Mouse (Mus musculus) midbrain, postnatal 0 days (tissue): ENCODE measurements around the gene Slc11a1. TPM values are rescaled to one million over a fixed set of nuclear protein-coding genes. Genes with fewer than 3 reads are reported as not detected.

ENCODE experiments used
- ATAC-seq: fragments of 200-750 bp; cut with Nextera tagmentation; 2 replicates; pipeline ENCODE4 v1.8.0; 2017; ENCODE audit warnings: moderate number of reproducible peaks, mild to moderate bottlenecking, moderate TSS enrichment, moderate library complexity; ENCODE audit not compliant: low FRiP score
- DNase-seq: peaks from one replicate; pipeline ENCODE4 v3.0.0-alpha.2; 2015; ENCODE audit warnings: low spot score
- H3K27ac ChIP-seq: fragments of 300-500 bp; sonication (generic); 2 replicates; pipeline ENCODE4 v1.5.1; 2014; ENCODE audit warnings: low read depth, mild to moderate bottlenecking, low read length, mixed read lengths
- H3K27me3 ChIP-seq: fragments of 300-500 bp; sonication (generic); 2 replicates; pipeline ENCODE4 v1.6.1; 2014; ENCODE audit warnings: low read length, control low read depth, mixed read lengths; ENCODE audit not compliant: insufficient read depth
- H3K36me3 ChIP-seq: fragments of 300-500 bp; sonication (generic); 2 replicates; pipeline ENCODE4 v1.6.1; 2014; ENCODE audit warnings: low read length, control low read depth, mixed read lengths; ENCODE audit not compliant: insufficient read depth
- H3K4me1 ChIP-seq: fragments of 300-500 bp; sonication (generic); 2 replicates; pipeline ENCODE4 v1.6.1; 2014; ENCODE audit warnings: mild to moderate bottlenecking, control low read depth, antibody characterized with exemption, low read length, mixed read lengths; ENCODE audit not compliant: insufficient read depth
- H3K4me2 ChIP-seq: fragments of 300-500 bp; sonication (generic); 2 replicates; pipeline ENCODE4 v1.6.1; 2014; ENCODE audit warnings: low read depth, mild to moderate bottlenecking, low read length, mixed read lengths; ENCODE audit not compliant: poor library complexity, severe bottlenecking
- H3K4me3 ChIP-seq: fragments of 300-500 bp; sonication (generic); 2 replicates; pipeline ENCODE4 v1.5.1; 2014; ENCODE audit warnings: low read depth, mild to moderate bottlenecking, low read length, moderate library complexity
- H3K9ac ChIP-seq: fragments of 300-500 bp; sonication (generic); replicated peaks from 2 replicates; pipeline ENCODE4 v1.6.1; 2014; ENCODE audit warnings: mild to moderate bottlenecking, low read length, moderate library complexity, mixed read lengths; ENCODE audit not compliant: poor library complexity, severe bottlenecking
- H3K9me3 ChIP-seq: fragments of 300-500 bp; sonication (generic); 2 replicates; pipeline ENCODE4 v1.6.1; 2016; ENCODE audit warnings: low read length, control low read depth
- CTCF ChIP-seq: IDR thresholded peaks from 2 replicates; pipeline ENCODE4 v1.5.1; 2016; ENCODE audit warnings: antibody characterized with exemption, mild to moderate bottlenecking
- WGBS: fragments of 180-500 bp; shearing (Covaris S2); extraction: QIAGEN DNeasy Blood & Tissue Kit; methylation state at CpG from one replicate; pipeline ENCODE4 v1.1.7; 2014; 5-methylcytosine and 5-hydroxymethylcytosine counted together
- polyA plus RNA-seq: library from polyadenylated mRNA; unstranded; fragments of >200 nt; fragmentation: Nextera tagmentation; extraction: Ambion mirVana; gene quantifications from 2 replicates; pipeline ENCODE4 v1.2.1, GENCODE M21; 2015
- total RNA-seq: library from RNA; depleted of rRNA; stranded (reverse); fragments of >200 nt; gene quantifications from 2 replicates; pipeline ENCODE4 v1.2.3, GENCODE M21; 2014

Slc11a1 gene
- total and polyA plus RNA-seq, 2 experiments from 2014 or later: 1.3 to 12.6 TPM

DNA sequence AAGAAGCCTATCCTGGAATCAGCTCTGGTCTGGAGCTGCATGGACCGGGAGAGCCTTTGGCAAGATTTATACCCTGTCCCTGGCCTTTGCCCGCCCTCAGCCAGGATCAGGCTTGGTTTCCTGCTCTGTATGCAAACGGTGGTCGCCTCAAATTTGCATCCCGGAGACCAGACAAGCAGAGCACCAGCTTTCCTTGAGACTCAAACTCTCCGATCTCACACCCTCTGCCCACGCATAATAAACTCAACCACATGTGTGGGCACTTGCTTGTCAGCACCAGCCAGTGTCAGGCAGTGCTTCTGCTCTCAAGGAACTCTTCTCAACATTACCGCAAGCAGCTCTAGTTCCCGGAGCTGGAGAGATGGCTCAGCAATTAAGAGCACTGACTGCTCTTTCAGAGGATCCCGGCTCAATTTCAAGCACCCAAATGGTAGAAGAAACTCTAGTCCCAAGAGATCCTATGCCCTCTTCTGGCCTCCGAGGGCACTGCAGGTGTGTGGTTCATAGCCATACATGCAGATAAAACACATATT, 23.0 kb downstream of the Slc11a1 start:
- Histone ChIP-seq H3K36me3 (no peaks in the 10 kb centered on the region), H3K9ac (peak overlapping the region; percentile 44), H3K27ac (peak overlapping the region; percentile 44), H3K4me1 (no peaks in the 10 kb centered on the region), H3K4me3 (peak overlapping the region; percentile 45), H3K27me3 (no peaks in the 10 kb centered on the region), H3K9me3 (no peaks in the 10 kb centered on the region), H3K4me2 (peak overlapping the region; percentile 76)
- ATAC-seq (peak; percentile 17; the same call in 1 of the 2 replicates), DNase-seq (peak; percentile 71)
- 4% methylated on average over 11 of the region's 11 CpGs for WGBS
- TF ChIP-seq CTCF: peak; percentile 77

GRCm38 (mm10) chr1:74400531-74400930, 25.5 kb downstream of the Slc11a1 start:
- Histone ChIP-seq H3K27ac (no peak overlapping the region), H3K4me1 (no peaks in the 10 kb centered on the region), H3K9ac (no peak overlapping the region), H3K36me3 (no peaks in the 10 kb centered on the region), H3K9me3 (no peaks in the 10 kb centered on the region), H3K4me2 (no peak overlapping the region), H3K27me3 (no peaks in the 10 kb centered on the region), H3K4me3 (no peak overlapping the region)
- ATAC-seq (no peak), DNase-seq (no peak)
- 82% methylated on average over 3 of the region's 3 CpGs for WGBS
- no peak for TF ChIP-seq CTCF

- no peaks in the 10 kb centered on the region for H3K9me3 ChIP-seq
- WGBS: 58% methylated on average over 16 of the region's 16 CpGs
- no peak for TF ChIP-seq CTCF
- H3K27ac ChIP-seq: no peak overlapping the region
- no peaks in the 10 kb centered on the region for H3K4me1 ChIP-seq
- no peaks in the 10 kb centered on the region for H3K27me3 ChIP-seq
- H3K36me3 ChIP-seq: no peaks in the 10 kb centered on the region
- no peak overlapping the region for H3K9ac ChIP-seq
- H3K4me2 ChIP-seq: no peak overlapping the region
- no peak for DNase-seq
- no peak overlapping the region for H3K4me3 ChIP-seq
- ATAC-seq: no peak
Observed at GRCm38 (mm10) chr1:74401015-74401702, 26.2 kb downstream of the Slc11a1 start.

DNA sequence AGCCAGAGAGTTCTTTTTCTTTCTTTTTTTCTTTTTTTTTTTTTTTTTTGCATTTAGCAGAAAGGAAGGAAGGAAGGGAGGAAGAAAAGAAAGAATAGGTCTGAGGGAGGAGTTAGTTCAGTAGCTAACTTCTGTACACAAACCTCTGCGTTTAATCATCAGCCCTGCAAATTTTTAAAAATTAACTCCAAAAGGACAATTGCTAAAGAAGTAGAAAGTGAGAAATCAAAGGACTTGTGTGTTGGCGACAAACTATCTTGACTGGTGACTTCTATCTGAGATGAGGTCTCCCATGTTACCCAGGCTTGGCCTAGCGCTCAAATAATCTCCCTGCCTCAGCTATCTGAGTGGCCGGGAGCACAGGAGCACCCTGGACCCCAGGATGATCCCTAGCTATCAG, 29.2 kb downstream of the Slc11a1 start:
- no peak for ATAC-seq
- 93% methylated on average over 4 of the region's 4 CpGs for WGBS

GRCm38 (mm10) chr1:74408589-74409504, 33.9 kb downstream of the Slc11a1 start, which contains the start of gene Vil1:
Gene Vil1, plus strand, starts transcription at chr1:74409376.
- Histone ChIP-seq H3K36me3 (no peaks in the 10 kb centered on the region), H3K27me3 (no peaks in the 10 kb centered on the region), H3K4me2 (no peak within 1 kb of the TSS), H3K9ac (no peak within 1 kb of the TSS), H3K27ac (no peak within 1 kb of the TSS), H3K4me3 (no peak within 1 kb of the TSS), H3K4me1 (no peaks in the 10 kb centered on the region), H3K9me3 (no peaks in the 10 kb centered on the region)
- no peak for TF ChIP-seq CTCF
- 60% methylated on average over 15 of the region's 15 CpGs for WGBS
- ATAC-seq (no peak), DNase-seq (no peak)

More for the DNA sequence above, 29.2 kb downstream of the Slc11a1 start:
- H3K36me3 ChIP-seq: no peaks in the 10 kb centered on the region
- no peak overlapping the region for H3K4me3 ChIP-seq
- no peak for DNase-seq
- H3K4me2 ChIP-seq: no peak overlapping the region
- H3K27ac ChIP-seq: no peak overlapping the region
- no peaks in the 10 kb centered on the region for H3K4me1 ChIP-seq
- no peak overlapping the region for H3K9ac ChIP-seq
- no peak for TF ChIP-seq CTCF
- H3K27me3 ChIP-seq: no peaks in the 10 kb centered on the region
- H3K9me3 ChIP-seq: no peaks in the 10 kb centered on the region
